Mouse (Mus musculus) spleen, adult 2 months (tissue): ENCODE data around the gene Plaur.

ENCODE experiments used
- CTCF ChIP-seq: fragments of 200-500 bp; IDR thresholded peaks from 2 replicates; pipeline ENCODE4 v1.5.1; 2011; ENCODE audit warnings: mild to moderate bottlenecking, inconsistent platforms; ENCODE audit not compliant: insufficient read depth, insufficient read length, insufficient replicate concordance; ENCODE audit errors: extremely low read depth
- POLR2A ChIP-seq: fragments of 200-500 bp; IDR thresholded peaks from 2 replicates; pipeline ENCODE4 v1.6.1; 2011; ENCODE audit warnings: low read depth, low read length, inconsistent platforms

DNA sequence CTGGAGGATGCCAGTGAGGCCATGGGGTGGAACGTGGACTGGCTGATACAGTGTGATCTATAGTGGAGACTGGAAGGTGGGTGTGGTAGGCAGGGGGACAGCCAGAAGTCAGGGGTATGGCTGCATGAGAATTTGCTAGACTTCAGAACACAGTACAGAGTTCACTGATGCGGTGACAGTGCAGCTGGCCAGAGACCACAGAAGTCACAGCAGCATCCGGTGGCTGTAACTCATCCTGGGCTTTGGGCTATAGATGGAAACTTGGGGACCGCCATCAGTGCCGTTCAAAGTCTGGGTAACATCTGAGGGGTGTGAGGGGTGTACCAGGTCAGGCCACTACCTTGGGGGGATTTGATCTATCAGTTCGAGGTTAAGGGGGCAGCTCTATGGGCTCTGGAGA, 61.4 kb downstream of the Plaur start:
- TF ChIP-seq CTCF, result no peak
- TF ChIP-seq POLR2A, result no peak
